Mouse (Mus musculus) small intestine, adult 2 months (tissue): ENCODE measurements at regions not wholly inside any gene's neighbourhood (a gene's known extent, or its start where the extent isn't known, plus 50 kb on each side); places are given as distances from the start of the nearest gene placed in this dataset.

Source experiments
- CTCF ChIP-seq: fragments of 200-500 bp; IDR thresholded peaks from 2 replicates; pipeline ENCODE4 v1.5.1; 2012; ENCODE audit warnings: low read depth, mild to moderate bottlenecking, control low read depth, inconsistent platforms, low read length, moderate library complexity, mixed read lengths; ENCODE audit not compliant: insufficient replicate concordance, insufficient read length; ENCODE audit errors: extremely low read depth
- POLR2A ChIP-seq: fragments of 200-500 bp; IDR thresholded peaks from 2 replicates; pipeline ENCODE4 v1.6.1; 2012; ENCODE audit warnings: low read depth, mild to moderate bottlenecking, control low read depth, inconsistent platforms, low read length, moderate library complexity

DNA sequence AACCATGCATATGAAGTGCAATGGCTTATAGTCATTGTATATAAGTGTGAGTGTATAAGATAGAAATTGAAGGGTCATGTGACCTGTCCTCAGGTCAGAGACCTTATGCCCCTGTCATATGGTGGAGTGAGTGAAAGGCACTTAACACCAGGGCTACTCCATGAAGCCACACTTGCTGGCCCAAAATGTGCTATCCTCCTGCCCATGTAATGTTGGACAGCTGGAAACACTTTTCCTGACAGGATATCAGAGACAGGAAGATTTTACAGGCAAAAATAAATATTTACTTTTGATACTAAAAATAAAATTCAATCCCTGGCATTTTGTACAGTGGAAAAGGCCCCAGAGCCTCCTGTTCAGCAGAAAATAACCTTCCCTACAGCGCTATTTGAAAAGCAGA, 94.1 kb upstream of the Pja2 start:
- TF ChIP-seq CTCF = no peak
- TF ChIP-seq POLR2A = no peak
